Mouse (Mus musculus): ENCODE results near the gene Cep170b. TPM values are rescaled to one million over a fixed set of nuclear protein-coding genes. Genes with fewer than 3 reads are reported as not detected.

Cep170b gene
- polyA plus RNA-seq, 1 experiment from 2014 or later, result 23.1 TPM

DNA sequence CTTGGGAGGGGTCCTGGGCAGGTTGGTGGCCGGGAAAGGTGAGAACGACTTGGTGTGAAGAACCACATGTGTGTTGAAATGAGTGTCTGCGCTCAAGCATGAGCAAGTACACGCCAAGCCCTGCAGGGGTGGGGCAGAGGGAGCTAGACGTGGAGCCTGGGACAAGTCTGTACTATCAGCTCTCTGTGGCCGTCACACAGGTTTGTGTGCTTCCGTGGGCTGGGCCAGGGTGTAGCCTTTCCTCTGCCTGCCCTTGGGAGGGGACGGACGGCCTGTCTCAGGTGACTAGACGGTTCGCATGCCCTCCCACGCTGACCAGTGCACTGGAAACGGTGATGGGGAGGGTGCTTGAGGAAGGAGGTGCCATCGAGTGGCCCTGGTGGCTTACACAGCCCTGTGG, 10.6 kb downstream of the Cep170b start:
- Histone ChIP-seq H3K27ac (ENCODE audit: low read depth) (no peak overlapping the region), H3K9me3 (ENCODE audit: low read depth, low read length) (no peaks in the 10 kb centered on the region), H3K4me3 (ENCODE audit: low read depth, low read length) (no peak overlapping the region), H3K27me3 (ENCODE audit: insufficient read depth, low read length) (no peaks in the 10 kb centered on the region), H3K4me2 (no peak overlapping the region), H3K9ac (no peak overlapping the region), H3K36me3 (ENCODE audit: insufficient read depth) (peaks cover 26% of the 10 kb centered on the region; the same call in 1 of the 2 replicates), H3K4me1 (ENCODE audit: insufficient read depth) (no peaks in the 10 kb centered on the region)
- no peak for TF ChIP-seq CTCF (IDR thresholded peaks at IDR 0.05; ENCODE audit: low read depth)
- ATAC-seq (ENCODE audit: insufficient read depth), result no peak
- WGBS, result 78% methylated on average over 14 of the region's 14 CpGs
- no peak for DNase-seq

- no peak overlapping the region for H3K4me3 ChIP-seq (ENCODE audit: low read depth, low read length)
- peaks cover 39% of the 10 kb centered on the region for H3K36me3 ChIP-seq (ENCODE audit: insufficient read depth)
- H3K9ac ChIP-seq, result no peak overlapping the region
- 85% methylated on average over 10 of the region's 10 CpGs for WGBS
- H3K27me3 ChIP-seq (ENCODE audit: insufficient read depth, low read length), result no peaks in the 10 kb centered on the region
- no peak for TF ChIP-seq CTCF (IDR thresholded peaks at IDR 0.05; ENCODE audit: low read depth)
- no peaks in the 10 kb centered on the region for H3K9me3 ChIP-seq (ENCODE audit: low read depth, low read length)
- no peaks in the 10 kb centered on the region for H3K4me1 ChIP-seq (ENCODE audit: insufficient read depth)
- no peak overlapping the region for H3K27ac ChIP-seq (ENCODE audit: low read depth)
- H3K4me2 ChIP-seq, result no peak overlapping the region
- DNase-seq (no peak), ATAC-seq (ENCODE audit: insufficient read depth) (no peak)
These were observed 12.3 kb downstream of the Cep170b start for GRCm38 (mm10) chr12:112732591-112732990.

GRCm38 (mm10) chr12:112734108-112734820, 14.0 kb downstream of the Cep170b start:
- TF ChIP-seq CTCF (IDR thresholded peaks at IDR 0.05; ENCODE audit: low read depth), result no peak
- H3K27me3 ChIP-seq (ENCODE audit: insufficient read depth, low read length), result no peaks in the 10 kb centered on the region
- H3K9ac ChIP-seq, result no peak overlapping the region
- no peaks in the 10 kb centered on the region for H3K4me1 ChIP-seq (ENCODE audit: insufficient read depth)
- H3K4me2 ChIP-seq, result no peak overlapping the region
- 78% methylated on average over 2 of the region's 2 CpGs for WGBS
- no peak overlapping the region for H3K27ac ChIP-seq (ENCODE audit: low read depth)
- H3K9me3 ChIP-seq (ENCODE audit: low read depth, low read length), result no peaks in the 10 kb centered on the region
- ATAC-seq (ENCODE audit: insufficient read depth) (no peak), DNase-seq (no peak)
- peaks cover 55% of the 10 kb centered on the region for H3K36me3 ChIP-seq (ENCODE audit: insufficient read depth)
- no peak overlapping the region for H3K4me3 ChIP-seq (ENCODE audit: low read depth, low read length)

GRCm38 (mm10) chr12:112734881-112735655, 14.8 kb downstream of the Cep170b start:
- WGBS, result 87% methylated on average over 19 of the region's 19 CpGs
- peaks cover 60% of the 10 kb centered on the region for H3K36me3 ChIP-seq (ENCODE audit: insufficient read depth)
- H3K4me3 ChIP-seq (ENCODE audit: low read depth, low read length), result no peak overlapping the region
- no peak overlapping the region for H3K27ac ChIP-seq (ENCODE audit: low read depth)
- H3K9me3 ChIP-seq (ENCODE audit: low read depth, low read length), result no peaks in the 10 kb centered on the region
- no peaks in the 10 kb centered on the region for H3K27me3 ChIP-seq (ENCODE audit: insufficient read depth, low read length)
- no peak overlapping the region for H3K4me2 ChIP-seq
- no peak for ATAC-seq (ENCODE audit: insufficient read depth)
- H3K4me1 ChIP-seq (ENCODE audit: insufficient read depth), result no peaks in the 10 kb centered on the region
- H3K9ac ChIP-seq, result no peak overlapping the region
- no peak for TF ChIP-seq CTCF (IDR thresholded peaks at IDR 0.05; ENCODE audit: low read depth)
- no peak for DNase-seq

DNA sequence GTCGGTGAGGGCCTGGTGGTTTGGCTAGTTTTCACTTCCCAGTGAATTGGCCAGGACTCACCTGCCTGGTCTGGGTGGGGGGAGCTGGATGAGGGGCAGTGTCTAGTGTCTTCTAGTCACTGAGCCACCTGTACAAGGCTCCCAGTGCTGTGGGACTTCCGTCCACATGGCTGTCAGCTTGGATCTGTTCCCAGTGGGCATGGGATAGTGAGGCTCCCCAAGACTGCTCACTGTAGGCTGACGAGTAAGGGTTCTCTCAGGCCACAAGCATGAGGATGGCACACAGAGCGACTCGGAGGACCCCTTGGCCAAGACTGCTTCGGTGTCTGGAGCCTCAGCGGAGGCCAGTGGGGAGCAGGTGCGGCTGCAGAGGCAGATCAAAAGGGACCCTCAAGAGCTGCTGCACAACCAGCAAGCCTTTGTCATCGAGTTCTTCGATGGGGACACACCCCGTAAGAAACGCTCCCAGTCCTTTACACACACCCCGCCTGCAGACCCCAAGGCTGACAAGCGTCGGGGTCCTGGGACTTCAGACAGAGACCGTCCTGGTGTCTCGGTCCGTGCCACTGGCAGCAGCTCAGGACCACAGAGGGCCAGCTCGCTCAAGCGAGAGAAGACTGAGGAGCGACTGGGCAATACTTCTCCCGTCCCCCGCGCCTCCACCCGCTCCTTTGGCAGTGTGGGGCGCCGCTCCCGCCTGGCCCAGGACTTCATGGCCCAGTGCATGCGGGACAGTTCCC, 15.8 kb downstream of the Cep170b start:
- no peaks in the 10 kb centered on the region for H3K4me1 ChIP-seq (ENCODE audit: insufficient read depth)
- H3K4me2 ChIP-seq, result no peak overlapping the region
- H3K27ac ChIP-seq (ENCODE audit: low read depth), result no peak overlapping the region
- ATAC-seq (ENCODE audit: insufficient read depth) (no peak), DNase-seq (no peak)
- H3K36me3 ChIP-seq (ENCODE audit: insufficient read depth), result peaks cover 66% of the 10 kb centered on the region
- no peak for TF ChIP-seq CTCF (IDR thresholded peaks at IDR 0.05; ENCODE audit: low read depth)
- no peak overlapping the region for H3K4me3 ChIP-seq (ENCODE audit: low read depth, low read length)
- H3K27me3 ChIP-seq (ENCODE audit: insufficient read depth, low read length), result no peaks in the 10 kb centered on the region
- WGBS, result 89% methylated on average over 29 of the region's 29 CpGs
- H3K9ac ChIP-seq, result no peak overlapping the region
- H3K9me3 ChIP-seq (ENCODE audit: low read depth, low read length), result no peaks in the 10 kb centered on the region

DNA sequence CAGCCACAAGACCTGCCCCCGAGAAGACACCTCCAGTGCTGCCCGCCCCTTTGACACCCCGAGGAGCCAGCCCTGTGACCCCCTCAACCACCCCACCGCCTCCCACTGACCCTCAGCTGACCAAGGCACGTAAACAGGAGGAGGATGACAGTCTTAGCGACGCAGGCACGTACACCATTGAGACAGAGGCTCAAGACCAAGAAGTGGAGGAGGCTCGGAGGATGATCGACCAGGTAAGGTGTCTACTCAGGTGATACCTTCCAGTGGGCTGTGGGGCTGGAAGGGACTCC, 16.3 kb downstream of the Cep170b start:
- TF ChIP-seq CTCF (IDR thresholded peaks at IDR 0.05; ENCODE audit: low read depth), result no peak
- no peak for ATAC-seq (ENCODE audit: insufficient read depth)
- no peaks in the 10 kb centered on the region for H3K4me1 ChIP-seq (ENCODE audit: insufficient read depth)
- H3K9me3 ChIP-seq (ENCODE audit: low read depth, low read length), result no peaks in the 10 kb centered on the region
- H3K4me2 ChIP-seq, result no peak overlapping the region
- H3K27me3 ChIP-seq (ENCODE audit: insufficient read depth, low read length), result no peaks in the 10 kb centered on the region
- H3K4me3 ChIP-seq (ENCODE audit: low read depth, low read length), result no peak overlapping the region
- peaks cover 64% of the 10 kb centered on the region for H3K36me3 ChIP-seq (ENCODE audit: insufficient read depth)
- H3K9ac ChIP-seq, result no peak overlapping the region
- 78% methylated on average over 10 of the region's 10 CpGs for WGBS
- DNase-seq, result no peak
- no peak overlapping the region for H3K27ac ChIP-seq (ENCODE audit: low read depth)

DNA sequence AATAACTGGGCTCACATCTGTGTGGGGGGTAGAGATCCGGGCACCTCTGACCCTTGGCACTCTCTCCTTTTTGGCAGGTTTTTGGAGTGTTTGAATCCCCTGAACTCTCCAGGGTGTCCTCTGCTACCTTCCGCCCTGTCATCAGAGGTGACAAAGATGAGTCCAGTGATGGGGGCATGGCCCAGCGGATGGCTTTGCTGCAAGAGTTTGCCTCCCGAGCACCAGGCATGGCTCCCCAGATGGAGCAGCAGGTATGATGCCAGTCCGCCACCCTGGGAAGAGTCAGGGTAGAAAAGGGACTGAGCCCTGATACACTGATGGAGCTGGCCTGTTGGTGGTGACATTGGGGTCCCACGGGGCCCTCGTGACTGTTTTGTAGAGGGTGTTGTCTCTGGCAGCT, 16.8 kb downstream of the Cep170b start:
- H3K4me2 ChIP-seq, result no peak overlapping the region
- peaks cover 64% of the 10 kb centered on the region for H3K36me3 ChIP-seq (ENCODE audit: insufficient read depth)
- H3K4me1 ChIP-seq (ENCODE audit: insufficient read depth), result no peaks in the 10 kb centered on the region
- no peak for TF ChIP-seq CTCF (IDR thresholded peaks at IDR 0.05; ENCODE audit: low read depth)
- H3K27me3 ChIP-seq (ENCODE audit: insufficient read depth, low read length), result no peaks in the 10 kb centered on the region
- H3K9ac ChIP-seq, result no peak overlapping the region
- no peak overlapping the region for H3K4me3 ChIP-seq (ENCODE audit: low read depth, low read length)
- no peaks in the 10 kb centered on the region for H3K9me3 ChIP-seq (ENCODE audit: low read depth, low read length)
- H3K27ac ChIP-seq (ENCODE audit: low read depth), result no peak overlapping the region
- ATAC-seq (ENCODE audit: insufficient read depth) (no peak), DNase-seq (no peak)
- 84% methylated on average over 7 of the region's 7 CpGs for WGBS

Measured in lung, embryonic 14.5 days (tissue).